Mouse (Mus musculus) CH12.LX (cell line): ENCODE data around the gene Pde4dip. TPM values are rescaled to one million over a fixed set of nuclear protein-coding genes. Genes with fewer than 3 reads are reported as not detected.

Source experiments
- DNase-seq: peaks from one replicate; pipeline ENCODE4 v3.0.0-alpha.2; 2013; ENCODE audit errors: extremely low read depth
- H3K27ac ChIP-seq: 2 replicates; pipeline ENCODE4 v1.5.1; 2012; ENCODE audit warnings: low read depth, mild to moderate bottlenecking, control low read depth, moderate library complexity; ENCODE audit not compliant: insufficient read depth
- H3K27me3 ChIP-seq: replicated peaks from 2 replicates; pipeline ENCODE3; 2012; ENCODE audit warnings: inconsistent platforms
- H3K36me3 ChIP-seq, 2 experiments: replicated peaks in 1 of 2; 2 replicates each; pipeline versions ENCODE3 to v1.6.1; 2012; ENCODE audit warnings: inconsistent platforms in 1 of 2, low read length in 1 of 2, mild to moderate bottlenecking in 1 of 2, mixed read lengths in 1 of 2, moderate library complexity in 1 of 2; ENCODE audit not compliant: control insufficient read depth in 1 of 2, insufficient read depth in 1 of 2
- H3K4me1 ChIP-seq, 2 experiments: 2 replicates each; pipeline ENCODE4 v1.6.1; 2012; ENCODE audit warnings: inconsistent platforms in 1 of 2, moderate library complexity in 1 of 2; ENCODE audit not compliant: insufficient read depth in 2 of 2, control insufficient read depth in 1 of 2
- H3K4me2 ChIP-seq: 2 replicates; pipeline ENCODE4 v1.6.1; 2012; ENCODE audit warnings: low read depth, mild to moderate bottlenecking, control low read depth; ENCODE audit not compliant: poor library complexity, insufficient read depth, severe bottlenecking
- H3K4me3 ChIP-seq, 3 experiments: fragments of 150-350 bp in 1 of 3; sonication (generic) in 1 of 3; replicated peaks in 1 of 3; 2 replicates each; pipeline versions ENCODE3 to v1.5.1; 2011 to 2012; ENCODE audit warnings: low read depth in 2 of 3, low read length in 2 of 3, mild to moderate bottlenecking in 2 of 3, moderate library complexity in 2 of 3, control low read depth in 1 of 3, improper control_type of control experiment in 1 of 3, inconsistent platforms in 1 of 3, mixed read lengths in 1 of 3; ENCODE audit not compliant: poor library complexity in 1 of 3
- H3K79me2 ChIP-seq: replicated peaks from 2 replicates; pipeline ENCODE4 v1.6.1; 2012; ENCODE audit warnings: mild to moderate bottlenecking, moderate library complexity; ENCODE audit not compliant: control insufficient read depth, poor library complexity, insufficient read depth, severe bottlenecking; ENCODE audit errors: extremely low read depth
- H3K9ac ChIP-seq: 2 replicates; pipeline ENCODE4 v1.6.1; 2012; ENCODE audit warnings: low read depth, mild to moderate bottlenecking, control low read depth, moderate library complexity; ENCODE audit not compliant: insufficient read depth
- H3K9me3 ChIP-seq: replicated peaks from 2 replicates; pipeline ENCODE3; 2012; ENCODE audit warnings: low read length, inconsistent platforms, mixed read lengths
- BHLHE40 ChIP-seq: IDR thresholded peaks from 2 replicates; pipeline ENCODE4 v1.6.1; 2011; ENCODE audit warnings: mild to moderate bottlenecking, low read depth, low read length, improper control_type of control experiment
- CHD1 ChIP-seq: IDR thresholded peaks from 2 replicates; pipeline ENCODE4 v1.6.1; 2012; ENCODE audit warnings: low read depth, low read length, improper control_type of control experiment, inconsistent platforms
- ELF1 ChIP-seq: IDR thresholded peaks from 2 replicates; pipeline ENCODE4 v1.6.1; 2014; ENCODE audit warnings: low read depth, mild to moderate bottlenecking, inconsistent platforms, low read length, improper control_type of control experiment
- EP300 ChIP-seq: IDR thresholded peaks from 2 replicates; pipeline ENCODE4 v1.6.1; 2011; ENCODE audit warnings: low read length, improper control_type of control experiment
- ETS1 ChIP-seq: conservative IDR thresholded peaks from 2 replicates; pipeline ENCODE4 v1.6.1; 2012; ENCODE audit warnings: low read depth, mild to moderate bottlenecking, inconsistent platforms, low read length, improper control_type of control experiment, moderate library complexity
- HCFC1 ChIP-seq: IDR thresholded peaks from 2 replicates; pipeline ENCODE4 v1.6.1; 2012; ENCODE audit warnings: low read depth, mild to moderate bottlenecking, inconsistent platforms, low read length, improper control_type of control experiment
- JUND ChIP-seq: conservative IDR thresholded peaks from 2 replicates; pipeline ENCODE4 v1.6.1; 2011; ENCODE audit warnings: low read depth, low read length, improper control_type of control experiment
- KAT2A ChIP-seq: IDR thresholded peaks from 2 replicates; pipeline ENCODE4 v1.6.1; 2012; ENCODE audit warnings: low read length, improper control_type of control experiment, inconsistent platforms; ENCODE audit not compliant: insufficient replicate concordance
- MAX ChIP-seq: IDR thresholded peaks from 2 replicates; pipeline ENCODE4 v1.6.1; 2011; ENCODE audit warnings: low read length, improper control_type of control experiment
- MAZ ChIP-seq: IDR thresholded peaks from 2 replicates; pipeline ENCODE4 v1.6.1; 2012; ENCODE audit warnings: low read depth, mild to moderate bottlenecking, inconsistent platforms, low read length, improper control_type of control experiment, moderate library complexity
- MEF2A ChIP-seq: IDR thresholded peaks from 2 replicates; pipeline ENCODE4 v1.6.1; 2014; ENCODE audit warnings: low read depth, mild to moderate bottlenecking, inconsistent platforms, low read length, improper control_type of control experiment, borderline replicate concordance
- MXI1 ChIP-seq: IDR thresholded peaks from 2 replicates; pipeline ENCODE4 v1.6.1; 2011; ENCODE audit warnings: mild to moderate bottlenecking, low read depth, low read length, improper control_type of control experiment
- MYC ChIP-seq: IDR thresholded peaks from 2 replicates; pipeline ENCODE4 v1.6.1; 2011; ENCODE audit warnings: low read depth, mild to moderate bottlenecking, improper control_type of control experiment, low read length
- NELFE ChIP-seq: IDR thresholded peaks from 2 replicates; pipeline ENCODE4 v1.6.1; 2011; ENCODE audit warnings: low read depth, low read length, improper control_type of control experiment
- NRF1 ChIP-seq: IDR thresholded peaks from 2 replicates; pipeline ENCODE4 v1.6.1; 2014; ENCODE audit warnings: low read depth, mild to moderate bottlenecking, inconsistent platforms, low read length, improper control_type of control experiment, moderate library complexity
- PAX5 ChIP-seq: IDR thresholded peaks from 2 replicates; pipeline ENCODE4 v1.6.1; 2012; ENCODE audit warnings: low read length, inconsistent platforms, mixed read lengths
- POLR2A ChIP-seq: IDR thresholded peaks from 2 replicates; pipeline ENCODE4 v1.6.1; 2011; ENCODE audit warnings: low read depth, mild to moderate bottlenecking, improper control_type of control experiment, low read length
- SIN3A ChIP-seq: IDR thresholded peaks from 2 replicates; pipeline ENCODE4 v1.6.1; 2012; ENCODE audit warnings: low read length, improper control_type of control experiment, inconsistent platforms
- TBP ChIP-seq: conservative IDR thresholded peaks from 2 replicates; pipeline ENCODE4 v1.6.1; 2011; ENCODE audit warnings: low read depth, low read length, improper control_type of control experiment
- TCF12 ChIP-seq: IDR thresholded peaks from 2 replicates; pipeline ENCODE4 v1.6.1; 2014; ENCODE audit warnings: low read depth, mild to moderate bottlenecking, inconsistent platforms, low read length, improper control_type of control experiment
- UBTF ChIP-seq: IDR thresholded peaks from 2 replicates; pipeline ENCODE4 v1.6.1; 2012; ENCODE audit warnings: low read depth, mild to moderate bottlenecking, inconsistent platforms, low read length, improper control_type of control experiment, moderate library complexity
- USF1 ChIP-seq: IDR thresholded peaks from 2 replicates; pipeline ENCODE4 v1.6.1; 2014; ENCODE audit warnings: low read depth, mild to moderate bottlenecking, inconsistent platforms, low read length, improper control_type of control experiment
- ZKSCAN1 ChIP-seq: IDR thresholded peaks from 2 replicates; pipeline ENCODE4 v1.6.1; 2012; ENCODE audit warnings: low read depth, inconsistent platforms, low read length, improper control_type of control experiment, borderline replicate concordance
- ZMIZ1 ChIP-seq: IDR thresholded peaks from 2 replicates; pipeline ENCODE4 v1.6.1; 2012; ENCODE audit warnings: low read depth, mild to moderate bottlenecking, inconsistent platforms, low read length, improper control_type of control experiment
- ZNF384 ChIP-seq: IDR thresholded peaks from 2 replicates; pipeline ENCODE4 v1.6.1; 2012; ENCODE audit warnings: low read depth, low read length, improper control_type of control experiment, inconsistent platforms
- dilution Hi-C: fragments of 300-500 bp; cut with MboI; formaldehyde crosslinking; loops from 2 replicates; pipeline ENCODE4 v1.14.3; 2020; ENCODE audit warnings: low sequenced_read_pairs; ENCODE audit not compliant: extremely low pct_unique_long_range_greater_than_20kb, extremely low pct_ligation_motif_present
- in situ Hi-C: fragments of 300-500 bp; cut with MboI; formaldehyde crosslinking; loops from 3 replicates; pipeline ENCODE4 v1.14.3; 2019; ENCODE audit warnings: low sequenced_read_pairs, low pct_ligation_motif_present, low pct_unique_long_range_greater_than_20kb, mixed read lengths
- polyA plus RNA-seq: library from polyadenylated mRNA; unstranded; fragments of >175 nt; gene quantifications from 2 replicates; pipeline ENCODE4 v1.2.1, GENCODE M21; 2012; ENCODE audit warnings: low read depth; ENCODE audit not compliant: insufficient read length
- total RNA-seq, 2 experiments: library from RNA; depleted of rRNA; stranded (reverse); fragments of 300-350 nt in 1 of 2; fragments of >200 nt in 1 of 2; gene quantifications; 2 replicates each; pipeline ENCODE4 v1.2.3; 2012 to 2014

The Pde4dip gene
- total and polyA plus RNA-seq, 3 experiments: 12.4 to 21.7 (median 15.2) TPM

DNA sequence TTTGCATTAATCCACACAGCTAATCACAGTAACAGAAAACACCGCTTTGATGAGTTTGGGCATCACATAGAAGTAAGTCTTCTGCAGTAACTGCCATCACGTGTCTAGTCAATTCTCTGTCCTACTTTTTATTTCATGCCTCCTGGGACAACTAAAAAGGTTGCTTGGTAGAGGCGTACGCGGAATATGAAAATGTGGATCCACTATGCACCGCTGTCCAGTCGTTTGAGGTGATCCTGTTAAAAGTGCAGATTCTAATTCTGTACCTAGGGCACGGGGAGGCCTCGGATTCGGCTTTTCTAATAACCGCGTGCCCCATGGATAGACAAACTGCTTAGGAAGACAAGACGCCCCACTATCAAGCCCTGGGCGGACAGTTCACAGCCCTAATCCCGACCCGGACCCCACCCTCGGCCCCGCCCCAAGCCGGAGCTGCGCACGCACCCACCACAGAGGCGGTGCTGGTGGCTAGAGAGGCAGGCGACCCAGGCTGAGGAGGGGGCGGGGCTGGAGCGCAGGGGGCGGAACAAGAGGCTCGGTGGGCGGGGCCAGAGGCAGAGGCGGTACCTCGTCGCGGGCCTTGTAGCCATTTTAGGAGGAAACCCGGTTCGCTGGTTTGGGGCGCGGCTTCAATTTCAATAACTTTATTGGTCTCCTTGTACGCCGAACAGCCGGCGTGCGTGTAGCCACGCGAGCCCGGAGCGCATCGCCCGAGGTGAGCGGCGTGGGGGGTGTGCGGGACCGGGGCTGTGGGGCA lies 230.7 kb downstream of the Pde4dip start, which contains the start of gene Prkab2:
Gene Prkab2, plus strand, starts transcription at position 539 of the 757 bp plus-strand sequence.
- in situ Hi-C loops (no loop called here), dilution Hi-C loops (no loop called here)
- Histone ChIP-seq H3K4me2 (peak within 1 kb of the TSS; percentile 98), H3K79me2 (no peaks in the 10 kb centered on the region), H3K27me3 (peaks cover 7% of the 10 kb centered on the region), H3K4me3 (peak within 1 kb of the TSS; percentile 71 to 78 (median 75)), H3K9me3 (peaks cover 7% of the 10 kb centered on the region), H3K36me3 (peaks cover 0 to 7% of the 10 kb centered on the region in 2 experiments), H3K27ac (no peak within 1 kb of the TSS), H3K9ac (peak within 1 kb of the TSS; percentile 41), H3K4me1 (peaks cover 5 to 37% of the 10 kb centered on the region in 2 experiments)
- peak; percentile 94 for DNase-seq
- TF ChIP-seq NRF1 (peak; percentile 85), USF1 (no peak), MEF2A (0 out of 2 replicates have a peak, but pooled peaks have one; percentile 45), POLR2A (peak; percentile 81), TBP (no peak), UBTF (no peak), SIN3A (peak; percentile 95), NELFE (peak; percentile 60; the same call in 1 of the 2 replicates), MXI1 (peak; percentile 93), PAX5 (no peak), EP300 (no peak), ELF1 (peak; percentile 72), MAX (no peak; the same call in 1 of the 2 replicates), BHLHE40 (no peak), KAT2A (no peak), MYC (peak; percentile 56; the same call in 1 of the 2 replicates), ZMIZ1 (no peak), MAZ (peak; percentile 54; the same call in 1 of the 2 replicates), ZNF384 (no peak), ETS1 (no peak; the same call in 1 of the 2 replicates), HCFC1 (peak; percentile 77), CHD1 (no peak), ZKSCAN1 (no peak), TCF12 (peak; percentile 44; the same call in 1 of the 2 replicates), JUND (no peak)
